Mouse (Mus musculus) myocyte (in vitro differentiated cells): Measurements from ENCODE around the gene Gm6793.

Source experiments
- MAX ChIP-seq: IDR thresholded peaks from one replicate; pipeline ENCODE4 v1.6.1; 2011; ENCODE audit warnings: low read depth, mild to moderate bottlenecking, control low read depth
- POLR2A ChIP-seq: IDR thresholded peaks from one replicate; pipeline ENCODE4 v1.6.1; 2011; ENCODE audit warnings: low read depth, mild to moderate bottlenecking, control low read depth, moderate library complexity; ENCODE audit not compliant: insufficient read length

- no peak for TF ChIP-seq POLR2A
- no peak for TF ChIP-seq MAX
Observed at GRCm38 (mm10) chr8:111968991-111969390, 45.8 kb downstream of the Gm6793 start.
